Mouse (Mus musculus): Measurements from ENCODE around the gene Tmem214.

Gene Tmem214

GRCm38 (mm10) chr5:30914101-30914635 lies 46.4 kb downstream of the Tmem214 start:
- in situ Hi-C loops (cut with MboI, MseI), result no loop called here

- in situ Hi-C loops (cut with MboI, MseI), result loop anchor here in 1 of 2 experiments (5.0 kb wide), 1 partner anchor 103 kb away; the partner anchor contains the start of gene Mapre3
Measured at GRCm38 (mm10) chr5:30914849-30915248, 47.0 kb downstream of the Tmem214 start.

GRCm38 (mm10) chr5:30915456-30915855 lies 47.6 kb downstream of the Tmem214 start:
- in situ Hi-C loops (cut with MboI, MseI), result loop anchor here in 1 of 2 experiments (5.0 kb wide), 1 partner anchor 103 kb away; the partner anchor contains the start of gene Mapre3

- in situ Hi-C loops (cut with MboI, MseI), result loop anchor here in 1 of 2 experiments (5.0 kb wide), 1 partner anchor 104 kb away; the partner anchor contains the start of gene Mapre3
Measured at GRCm38 (mm10) chr5:30915974-30916433, 48.2 kb downstream of the Tmem214 start.

DNA sequence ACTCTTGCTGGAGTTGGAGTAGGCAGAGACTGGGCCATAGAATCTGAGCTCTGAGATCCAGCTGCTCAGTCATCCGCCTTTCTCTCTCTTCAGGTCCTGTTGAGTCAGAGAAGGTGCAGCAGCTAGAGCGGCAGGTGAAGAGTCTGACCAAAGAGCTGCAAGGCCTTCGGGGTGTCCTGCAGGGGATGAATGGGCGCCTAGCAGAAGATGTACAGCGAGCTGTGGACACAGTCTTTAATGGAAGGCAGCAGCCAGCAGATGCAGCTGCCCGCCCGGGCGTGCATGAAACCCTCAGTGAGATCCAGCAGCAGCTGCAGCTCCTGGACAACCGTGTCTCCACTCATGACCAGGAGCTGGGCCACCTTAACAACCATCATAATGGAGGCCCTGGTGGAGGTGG lies 49.0 kb downstream of the Tmem214 start:
- in situ Hi-C loops (cut with MboI, MseI), result loop anchor here in 1 of 2 experiments (5.0 kb wide), 1 partner anchor 105 kb away; the partner anchor contains the start of gene Mapre3

- in situ Hi-C loops (cut with MboI, MseI), result loop anchor here in 1 of 2 experiments (5.0 kb wide), 1 partner anchor 105 kb away; the partner anchor contains the start of gene Mapre3
Measured at GRCm38 (mm10) chr5:30917348-30917747, 49.5 kb downstream of the Tmem214 start.

- in situ Hi-C loops (cut with MboI, MseI), result loop anchor here in 1 of 2 experiments (5.0 kb wide), 1 partner anchor 106 kb away; the partner anchor contains the start of gene Mapre3
Measured at GRCm38 (mm10) chr5:30917891-30918670, 50.3 kb downstream of the Tmem214 start.

DNA sequence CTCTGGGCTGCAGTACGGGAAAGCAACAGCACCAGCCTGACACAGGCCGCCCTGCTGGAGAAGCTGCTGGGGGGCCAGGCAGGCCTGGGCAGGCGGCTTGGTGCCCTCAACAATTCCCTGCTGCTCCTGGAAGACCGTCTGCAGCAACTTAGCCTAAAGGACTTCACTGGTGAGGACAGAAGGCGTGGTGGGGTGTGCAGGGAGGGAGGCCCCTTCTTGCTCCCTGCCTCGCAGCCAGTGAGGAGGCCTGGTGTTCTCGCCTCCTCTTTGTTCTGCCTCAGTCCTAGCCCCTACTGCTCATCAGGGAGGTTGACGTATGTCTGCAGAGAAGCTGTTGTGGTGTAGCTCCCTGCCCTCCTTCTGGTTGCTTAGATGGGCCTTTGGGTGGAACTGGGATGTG lies 50.9 kb downstream of the Tmem214 start:
- in situ Hi-C loops (cut with MboI, MseI), result loop anchor here in 1 of 2 experiments (5.0 kb wide), 1 partner anchor 106 kb away; the partner anchor contains the start of gene Mapre3

GRCm38 (mm10) chr5:30919831-30920614 lies 52.2 kb downstream of the Tmem214 start:
- in situ Hi-C loops (cut with MboI, MseI), result loop anchor here in 1 of 2 experiments (5.0 kb wide), 1 partner anchor 108 kb away; the partner anchor contains the start of gene Mapre3

DNA sequence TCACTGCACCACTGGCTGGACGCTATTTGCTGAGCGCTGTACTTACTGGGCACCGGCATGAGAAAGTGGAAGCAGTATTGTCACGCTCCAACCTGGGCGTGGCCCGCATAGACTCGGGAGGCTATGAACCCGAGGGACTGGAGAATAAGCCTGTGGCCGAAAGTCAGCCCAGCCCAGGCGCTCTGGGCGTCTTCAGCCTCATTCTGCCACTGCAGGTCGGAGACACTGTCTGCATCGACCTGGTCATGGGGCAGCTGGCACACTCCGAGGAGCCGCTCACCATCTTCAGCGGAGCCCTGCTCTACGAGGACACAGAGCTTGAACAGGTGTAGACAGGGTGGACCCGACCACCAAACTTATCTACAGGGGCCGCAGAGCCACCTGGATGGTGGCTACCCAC lies 52.8 kb downstream of the Tmem214 start:
- in situ Hi-C loops (cut with MboI, MseI), result no loop called here

DNA sequence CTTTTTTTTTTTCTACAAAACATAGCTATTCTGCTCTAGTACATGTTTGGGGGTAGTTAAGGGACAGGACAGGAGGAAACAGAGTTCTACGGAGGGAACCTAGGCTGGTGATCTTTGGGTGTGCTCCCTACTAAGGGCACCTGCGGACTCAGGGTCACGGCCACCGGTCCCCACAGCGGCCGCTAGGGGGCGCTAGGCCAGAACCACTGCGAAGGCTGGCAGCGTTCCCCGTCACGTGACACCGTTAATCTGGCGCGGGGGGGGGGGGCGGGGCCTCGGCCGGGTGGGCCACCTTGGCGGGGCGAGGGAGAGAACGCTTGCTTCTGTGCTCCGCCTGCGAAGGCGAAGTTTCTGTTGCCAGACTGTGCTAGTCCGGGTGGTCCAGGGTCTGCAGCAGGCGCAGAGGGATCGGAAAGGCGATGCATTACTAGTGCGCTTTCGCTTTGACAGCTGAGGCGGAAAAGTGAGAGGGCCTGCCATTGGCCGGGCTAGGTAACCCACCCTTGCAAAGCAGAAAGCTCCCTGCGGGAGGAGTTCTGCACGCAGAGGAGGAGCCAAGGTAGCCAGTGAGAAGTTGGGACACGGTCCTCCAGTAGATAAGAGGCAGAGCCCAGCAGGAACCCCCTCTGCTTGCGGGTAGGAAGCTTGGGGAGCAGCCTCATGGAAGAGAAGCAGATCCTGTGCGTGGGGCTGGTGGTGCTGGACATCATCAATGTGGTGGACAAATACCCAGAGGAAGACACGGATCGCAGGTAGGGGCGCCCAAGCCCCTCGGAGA lies 53.6 kb downstream of the Tmem214 start, which contains the start of gene Khk:
Gene Khk (plus strand): TSS at position 176 of the 778 bp plus-strand sequence.
- in situ Hi-C loops (cut with MboI, MseI), result no loop called here

DNA sequence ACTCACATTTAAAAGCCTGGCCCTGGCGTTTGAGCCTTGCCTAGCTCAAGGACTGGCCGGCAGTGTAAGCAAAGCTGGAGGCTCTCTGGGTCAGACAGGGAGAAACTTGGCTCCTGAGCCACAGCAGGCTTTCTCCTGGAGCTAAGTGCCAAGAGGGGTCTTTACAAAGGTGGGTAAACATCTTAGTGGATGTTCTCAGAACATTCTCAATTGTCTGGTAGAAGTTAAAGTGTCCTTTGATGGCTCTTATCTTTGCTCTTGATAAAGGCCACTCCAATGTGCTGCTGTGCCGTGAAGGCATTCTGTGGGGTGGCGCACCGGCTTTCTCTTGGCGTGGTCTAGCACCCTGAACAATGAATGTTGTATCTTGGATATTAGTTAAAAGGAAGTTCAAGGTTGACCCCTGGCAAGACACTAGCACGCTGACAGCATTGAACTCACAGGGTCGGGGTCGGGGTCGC lies 54.8 kb downstream of the Tmem214 start:
- in situ Hi-C loops (cut with MboI, MseI), result no loop called here

DNA sequence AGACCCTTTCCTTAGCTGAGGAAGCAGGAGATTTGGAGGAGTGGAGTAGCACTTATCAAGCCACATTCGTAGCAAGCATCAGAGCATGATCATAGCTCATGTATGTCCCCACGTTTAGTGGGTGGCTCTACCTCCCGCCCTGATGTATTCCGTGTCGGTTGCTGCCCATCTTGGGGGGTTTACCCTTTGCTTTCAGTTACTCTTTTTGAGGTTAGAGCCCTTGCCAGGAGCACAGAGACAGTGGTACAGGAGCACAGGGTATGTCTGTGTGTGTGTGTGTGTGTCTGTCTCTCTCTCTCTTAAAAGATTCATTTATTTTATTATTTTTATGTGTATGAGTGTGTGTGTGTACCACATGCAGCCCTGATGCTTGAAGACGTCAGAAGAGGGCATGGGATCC lies 55.3 kb downstream of the Tmem214 start:
- in situ Hi-C loops (cut with MboI, MseI), result no loop called here

DNA sequence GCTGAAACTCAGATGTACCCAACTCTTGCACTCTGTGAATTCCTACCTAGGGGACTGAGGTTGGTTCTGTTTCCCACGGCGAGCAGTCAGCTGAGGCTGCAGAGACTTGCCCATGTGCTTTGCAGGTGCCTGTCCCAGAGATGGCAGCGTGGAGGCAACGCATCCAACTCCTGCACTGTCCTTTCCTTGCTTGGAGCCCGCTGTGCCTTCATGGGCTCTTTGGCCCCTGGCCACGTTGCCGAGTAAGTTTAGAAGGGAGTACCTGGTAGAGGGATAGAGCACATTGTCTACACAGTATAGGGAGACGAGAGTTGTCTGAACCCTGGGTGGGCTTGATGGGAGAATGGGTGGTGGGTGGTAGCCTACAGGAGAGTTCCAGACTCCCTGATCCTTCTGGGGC lies 56.8 kb downstream of the Tmem214 start:
- in situ Hi-C loops (cut with MboI, MseI), result loop anchor here in 1 of 2 experiments (5.0 kb wide), 1 partner anchor 122 kb away; no protein-coding TSS in a partner anchor

DNA sequence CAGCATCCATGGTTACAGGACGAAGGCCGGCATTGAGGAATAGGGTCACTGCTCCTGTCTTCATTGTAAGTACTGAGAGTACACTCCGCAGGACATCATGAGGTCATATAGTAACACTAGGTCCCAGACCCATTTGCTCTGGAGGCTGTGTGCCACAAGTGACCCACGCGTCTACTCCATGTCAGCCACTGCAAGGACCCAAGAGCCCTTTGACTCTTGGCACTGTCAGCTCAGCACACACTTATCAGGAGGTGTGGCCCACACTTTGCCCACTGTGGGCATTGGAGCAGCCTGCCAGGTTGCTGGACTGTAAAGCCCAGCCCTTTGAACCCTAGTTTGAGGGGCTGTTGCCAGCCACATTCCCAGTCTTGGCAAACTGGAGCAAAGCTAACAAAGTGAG lies 57.4 kb downstream of the Tmem214 start:
- in situ Hi-C loops (cut with MboI, MseI), result loop anchor here in 1 of 2 experiments (5.0 kb wide), 1 partner anchor 123 kb away; no protein-coding TSS in a partner anchor

DNA sequence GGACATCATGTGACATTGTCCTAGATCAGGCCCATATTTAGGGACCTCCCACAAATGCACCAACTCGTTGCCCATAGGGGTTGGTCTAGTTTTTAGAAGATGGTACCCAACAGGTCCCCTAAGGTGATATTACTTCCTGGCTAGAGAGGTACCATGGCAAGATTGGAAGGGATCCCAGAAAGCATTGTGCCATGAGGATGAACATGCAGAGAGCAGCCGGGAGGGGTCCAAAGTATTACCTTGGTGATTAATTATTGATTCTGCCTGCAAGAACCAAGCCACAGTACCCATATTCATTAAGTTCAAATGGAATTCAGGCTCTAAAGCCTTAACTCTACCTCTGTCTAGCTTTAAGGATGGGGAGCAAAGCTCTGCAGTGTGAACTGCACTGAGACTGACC lies 58.3 kb downstream of the Tmem214 start:
- in situ Hi-C loops (cut with MboI, MseI), result loop anchor here in 1 of 2 experiments (5.0 kb wide), 1 partner anchor 124 kb away; no protein-coding TSS in a partner anchor

- in situ Hi-C loops (cut with MboI, MseI), result loop anchor here in 1 of 2 experiments (5.0 kb wide), 1 partner anchor 126 kb away; no protein-coding TSS in a partner anchor
Measured at GRCm38 (mm10) chr5:30927945-30928529, 60.2 kb downstream of the Tmem214 start.
